Mouse (Mus musculus) limb, embryonic 12.5 days (tissue): Measurements from ENCODE around the gene Pik3r2. TPM values are rescaled to one million over a fixed set of nuclear protein-coding genes. Genes with fewer than 3 reads are reported as not detected.
"Not testable (repeated sequence)": the region's sequence is repeated elsewhere in the genome, so short reads cannot be mapped to it uniquely, and the experiment has no call there.

Experiments
- ATAC-seq: fragments of 200-750 bp; cut with Nextera tagmentation; 2 replicates; pipeline ENCODE4 v1.8.0; 2017; ENCODE audit warnings: low read depth, moderate TSS enrichment; ENCODE audit not compliant: insufficient number of reproducible peaks, insufficient read depth, low FRiP score, low TSS enrichment
- H3K27ac ChIP-seq: fragments of 300-500 bp; sonication (generic); 2 replicates; pipeline ENCODE4 v1.5.1; 2016; ENCODE audit warnings: mild to moderate bottlenecking, moderate library complexity
- H3K27me3 ChIP-seq: fragments of 300-500 bp; sonication (generic); 2 replicates; pipeline ENCODE4 v1.6.1; 2016; ENCODE audit warnings: mild to moderate bottlenecking, moderate library complexity
- H3K36me3 ChIP-seq: fragments of 300-500 bp; sonication (generic); 2 replicates; pipeline ENCODE4 v1.6.1; 2016; ENCODE audit warnings: mild to moderate bottlenecking, moderate library complexity
- H3K4me1 ChIP-seq: fragments of 300-500 bp; sonication (generic); replicated peaks from 2 replicates; pipeline ENCODE4 v1.6.1; 2016
- H3K4me2 ChIP-seq: fragments of 300-500 bp; sonication (generic); 2 replicates; pipeline ENCODE4 v1.6.1; 2016; ENCODE audit warnings: mild to moderate bottlenecking, moderate library complexity
- H3K4me3 ChIP-seq: fragments of 300-500 bp; sonication (generic); replicated peaks from 2 replicates; pipeline ENCODE4 v1.5.1; 2016; ENCODE audit warnings: mild to moderate bottlenecking
- H3K9ac ChIP-seq: fragments of 300-500 bp; sonication (generic); replicated peaks from 2 replicates; pipeline ENCODE4 v1.6.1; 2016; ENCODE audit warnings: mild to moderate bottlenecking, moderate library complexity
- H3K9me3 ChIP-seq: fragments of 300-500 bp; sonication (generic); 2 replicates; pipeline ENCODE4 v1.6.1; 2016; ENCODE audit warnings: mild to moderate bottlenecking, moderate library complexity
- WGBS: fragments of 180-500 bp; shearing (Covaris S2); methylation state at CpG from one replicate; pipeline ENCODE4 v1.1.7; 2016; 5-methylcytosine and 5-hydroxymethylcytosine counted together
- polyA plus RNA-seq: library from polyadenylated mRNA; unstranded; fragments of >200 nt; fragmentation: Nextera tagmentation; extraction: Ambion mirVana; gene quantifications from 2 replicates; pipeline ENCODE4 v1.2.1, GENCODE M21; 2016

Pik3r2 gene
- 80.2 and 80.6 TPM in 2 replicates for polyA plus RNA-seq

GRCm38 (mm10) chr8:70776496-70777444, at the start of gene Pik3r2:
Pik3r2 (minus strand) TSS chr8:70776713.
- Histone ChIP-seq H3K4me2 (peak within 1 kb of the TSS; percentile 87), H3K27ac (peak within 1 kb of the TSS; percentile 97), H3K4me3 (peak within 1 kb of the TSS; percentile 84), H3K9ac (peak within 1 kb of the TSS; percentile 96), H3K36me3 (peaks cover 73% of the 10 kb centered on the region), H3K9me3 (no peaks in the 10 kb centered on the region), H3K4me1 (peaks cover 43% of the 10 kb centered on the region), H3K27me3 (no peaks in the 10 kb centered on the region)
- ATAC-seq, result peak; percentile 88
- WGBS, result under 1% methylated on average over 94 of the region's 94 CpGs

- no peak for ATAC-seq
- no peak overlapping the region for H3K9ac ChIP-seq
- H3K27me3 ChIP-seq, result peaks cover 6% of the 10 kb centered on the region; the same call in 1 of the 2 replicates
- H3K4me1 ChIP-seq, result 0 out of 2 replicates have a peak, but pooled peaks cover 2% of the 10 kb centered on the region
- 84% methylated on average over 8 of the region's 8 CpGs for WGBS
- no peaks in the 10 kb centered on the region for H3K36me3 ChIP-seq
- H3K4me3 ChIP-seq, result no peak overlapping the region
- no peak overlapping the region for H3K4me2 ChIP-seq
- H3K9me3 ChIP-seq, result peaks cover 5% of the 10 kb centered on the region; the same call in 1 of the 2 replicates
- H3K27ac ChIP-seq, result no peak overlapping the region
These were observed 49.3 kb upstream of the Pik3r2 start for GRCm38 (mm10) chr8:70825816-70826215.

- 85% methylated on average over 7 of the region's 7 CpGs for WGBS
- peaks cover 7% of the 10 kb centered on the region; the same call in 1 of the 2 replicates for H3K4me1 ChIP-seq
- ATAC-seq, result no peak
- peaks cover 26% of the 10 kb centered on the region for H3K27me3 ChIP-seq
- H3K4me3 ChIP-seq, result no peak overlapping the region
- no peak overlapping the region for H3K4me2 ChIP-seq
- no peaks in the 10 kb centered on the region for H3K36me3 ChIP-seq
- 0 out of 2 replicates have a peak overlapping the region, but pooled peaks have one; percentile 12 for H3K9ac ChIP-seq
- no peak overlapping the region for H3K27ac ChIP-seq
- H3K9me3 ChIP-seq, result peaks cover 13% of the 10 kb centered on the region; the same call in 1 of the 2 replicates
These were observed 47.3 kb upstream of the Pik3r2 start for GRCm38 (mm10) chr8:70823802-70824201.

- H3K4me3 ChIP-seq, H3K27ac ChIP-seq, H3K9ac ChIP-seq, H3K4me2 ChIP-seq, ATAC-seq, H3K4me1 ChIP-seq, H3K36me3 ChIP-seq: not testable (repeated sequence)
- peaks cover 17% of the 10 kb centered on the region; the same call in 1 of the 2 replicates for H3K9me3 ChIP-seq
- WGBS, result 88% methylated on average over 3 of the region's 3 CpGs
- peaks cover 31% of the 10 kb centered on the region for H3K27me3 ChIP-seq
These were observed 46.1 kb upstream of the Pik3r2 start for GRCm38 (mm10) chr8:70822594-70822993.

GRCm38 (mm10) chr8:70821992-70822391, 45.5 kb upstream of the Pik3r2 start:
- Histone ChIP-seq H3K9me3 (peaks cover 16% of the 10 kb centered on the region; the same call in 1 of the 2 replicates), H3K4me3 (no peak overlapping the region), H3K4me1 (peaks cover 10% of the 10 kb centered on the region; the same call in 1 of the 2 replicates), H3K4me2 (no peak overlapping the region), H3K27ac (no peak overlapping the region), H3K27me3 (peaks cover 37% of the 10 kb centered on the region), H3K9ac (no peak overlapping the region), H3K36me3 (no peaks in the 10 kb centered on the region)
- 45% methylated on average over 11 of the region's 11 CpGs for WGBS
- no peak for ATAC-seq

GRCm38 (mm10) chr8:70821399-70821962, 45.0 kb upstream of the Pik3r2 start:
- H3K4me2 ChIP-seq, result no peak overlapping the region
- H3K9me3 ChIP-seq, result peaks cover 12% of the 10 kb centered on the region; the same call in 1 of the 2 replicates
- no peaks in the 10 kb centered on the region for H3K36me3 ChIP-seq
- H3K4me1 ChIP-seq, result peaks cover 15% of the 10 kb centered on the region; the same call in 1 of the 2 replicates
- H3K9ac ChIP-seq, result no peak overlapping the region
- peaks cover 42% of the 10 kb centered on the region for H3K27me3 ChIP-seq
- ATAC-seq, result 0 out of 2 replicates have a peak, but pooled peaks have one; percentile 38
- 17% methylated on average over 30 of the region's 30 CpGs for WGBS
- no peak overlapping the region for H3K27ac ChIP-seq
- no peak overlapping the region for H3K4me3 ChIP-seq

- Histone ChIP-seq H3K4me1 (peaks cover 16% of the 10 kb centered on the region; the same call in 1 of the 2 replicates), H3K9ac (no peak overlapping the region), H3K27me3 (peaks cover 54% of the 10 kb centered on the region), H3K4me2 (peak overlapping the region; percentile 31), H3K9me3 (peaks cover 12% of the 10 kb centered on the region; the same call in 1 of the 2 replicates), H3K36me3 (no peaks in the 10 kb centered on the region), H3K4me3 (0 out of 2 replicates have a peak overlapping the region, but pooled peaks have one; percentile 3), H3K27ac (no peak overlapping the region)
- ATAC-seq, result peak; percentile 49
- 5% methylated on average over 31 of the region's 31 CpGs for WGBS
These were observed 43.8 kb upstream of the Pik3r2 start for GRCm38 (mm10) chr8:70820101-70820935.

GRCm38 (mm10) chr8:70816679-70817078, 40.2 kb upstream of the Pik3r2 start:
- 10% methylated on average over 28 of the region's 30 CpGs for WGBS
- Histone ChIP-seq H3K4me2 (peak overlapping the region; percentile 49), H3K36me3 (no peaks in the 10 kb centered on the region), H3K9me3 (peaks cover 12% of the 10 kb centered on the region; the same call in 1 of the 2 replicates), H3K4me1 (peaks cover 14% of the 10 kb centered on the region; the same call in 1 of the 2 replicates), H3K4me3 (peak overlapping the region; percentile 24), H3K27ac (no peak overlapping the region), H3K9ac (peak overlapping the region; percentile 40; the same call in 1 of the 2 replicates), H3K27me3 (peaks cover 74% of the 10 kb centered on the region)
- no peak for ATAC-seq

GRCm38 (mm10) chr8:70812885-70813284, 36.4 kb upstream of the Pik3r2 start:
- ATAC-seq, result no peak
- WGBS, result 48% methylated on average over 4 of the region's 4 CpGs
- H3K9ac ChIP-seq, result no peak overlapping the region
- no peaks in the 10 kb centered on the region for H3K36me3 ChIP-seq
- H3K4me3 ChIP-seq, result no peak overlapping the region
- H3K9me3 ChIP-seq, result no peaks in the 10 kb centered on the region
- peaks cover 9% of the 10 kb centered on the region; the same call in 1 of the 2 replicates for H3K4me1 ChIP-seq
- no peak overlapping the region for H3K27ac ChIP-seq
- H3K27me3 ChIP-seq, result peaks cover 58% of the 10 kb centered on the region
- no peak overlapping the region for H3K4me2 ChIP-seq

GRCm38 (mm10) chr8:70812055-70812454, 35.5 kb upstream of the Pik3r2 start:
- no peak overlapping the region for H3K4me2 ChIP-seq
- ATAC-seq, result no peak
- H3K9ac ChIP-seq, result no peak overlapping the region
- H3K27ac ChIP-seq, result no peak overlapping the region
- H3K4me3 ChIP-seq, result no peak overlapping the region
- 32% methylated on average over 4 of the region's 4 CpGs for WGBS
- peaks cover 7% of the 10 kb centered on the region; the same call in 1 of the 2 replicates for H3K4me1 ChIP-seq
- H3K27me3 ChIP-seq, result peaks cover 53% of the 10 kb centered on the region
- H3K36me3 ChIP-seq, result no peaks in the 10 kb centered on the region
- H3K9me3 ChIP-seq, result no peaks in the 10 kb centered on the region
